Mouse (Mus musculus): Measurements from ENCODE around the gene Pak1ip1.

GRCm38 (mm10) chr13:40971831-40972230, 29.0 kb upstream of the Pak1ip1 start:
- no peak for TF ChIP-seq GATA1 (IDR thresholded peaks at IDR 0.05; ENCODE audit: low read length)
- TF ChIP-seq TAL1 (IDR thresholded peaks at IDR 0.05; ENCODE audit: low read length): no peak

All from erythroblast, embryonic 14.5 days (primary cell).